Mouse (Mus musculus) stomach, postnatal 0 days (tissue): ENCODE data around the gene Ncoa3. TPM values are rescaled to one million over a fixed set of nuclear protein-coding genes. Genes with fewer than 3 reads are reported as not detected.
A peak's percentile ranks its signal among the peaks of the same experiment; 100 is the strongest.
"Not testable (repeated sequence)": the region's sequence is repeated elsewhere in the genome, so short reads cannot be mapped to it uniquely, and the experiment has no call there.

ENCODE experiments used
- ATAC-seq: fragments of 200-750 bp; cut with Nextera tagmentation; 2 replicates; pipeline ENCODE4 v1.8.0; 2017; ENCODE audit not compliant: low FRiP score, low TSS enrichment
- DNase-seq: peaks from one replicate; pipeline ENCODE4 v3.0.0-alpha.2; 2016; ENCODE audit warnings: low spot score
- H3K27ac ChIP-seq: fragments of 300-500 bp; sonication (generic); replicated peaks from 2 replicates; pipeline ENCODE4 v1.5.1; 2014; ENCODE audit warnings: mild to moderate bottlenecking, control low read depth
- H3K27me3 ChIP-seq: fragments of 300-500 bp; sonication (generic); 2 replicates; pipeline ENCODE4 v1.6.1; 2014; ENCODE audit warnings: low read length; ENCODE audit not compliant: control insufficient read depth, insufficient read depth
- H3K36me3 ChIP-seq: fragments of 300-500 bp; sonication (generic); 2 replicates; pipeline ENCODE4 v1.6.1; 2014; ENCODE audit warnings: low read length, mixed read lengths; ENCODE audit not compliant: control insufficient read depth, insufficient read depth
- H3K4me1 ChIP-seq: fragments of 300-500 bp; sonication (generic); replicated peaks from 2 replicates; pipeline ENCODE4 v1.6.1; 2014; ENCODE audit warnings: antibody characterized with exemption; ENCODE audit not compliant: control insufficient read depth, insufficient read depth
- H3K4me2 ChIP-seq: fragments of 300-500 bp; sonication (generic); replicated peaks from 2 replicates; pipeline ENCODE4 v1.6.1; 2014; ENCODE audit warnings: low read depth, mild to moderate bottlenecking, control low read depth, moderate library complexity
- H3K4me3 ChIP-seq: fragments of 300-500 bp; sonication (generic); 2 replicates; pipeline ENCODE4 v1.5.1; 2014; ENCODE audit warnings: low read depth, low read length, control low read depth
- H3K9ac ChIP-seq: fragments of 300-500 bp; sonication (generic); 2 replicates; pipeline ENCODE4 v1.6.1; 2014; ENCODE audit warnings: mild to moderate bottlenecking, low read length, control low read depth, mixed read lengths
- H3K9me3 ChIP-seq: fragments of 300-500 bp; sonication (generic); 2 replicates; pipeline ENCODE4 v1.6.1; 2016; ENCODE audit warnings: low read length; ENCODE audit not compliant: control insufficient read depth
- CTCF ChIP-seq: IDR thresholded peaks from 2 replicates; pipeline ENCODE4 v1.5.1; 2016; ENCODE audit warnings: antibody characterized with exemption, low read depth, mild to moderate bottlenecking, moderate library complexity
- EP300 ChIP-seq: optimal IDR thresholded peaks from 2 replicates; pipeline ENCODE3; 2016; ENCODE audit warnings: antibody characterized with exemption
- WGBS: fragments of 180-500 bp; shearing (Covaris S2); extraction: QIAGEN DNeasy Blood & Tissue Kit; methylation state at CpG from one replicate; pipeline ENCODE4 v1.1.7; 2014; 5-methylcytosine and 5-hydroxymethylcytosine counted together
- polyA plus RNA-seq: library from polyadenylated mRNA; unstranded; fragments of >200 nt; fragmentation: Nextera tagmentation; extraction: Ambion mirVana; gene quantifications from 2 replicates; pipeline ENCODE4 v1.2.1, GENCODE M21; 2015

The Ncoa3 gene
- polyA plus RNA-seq = 7.5 and 8.3 TPM in 2 replicates

DNA sequence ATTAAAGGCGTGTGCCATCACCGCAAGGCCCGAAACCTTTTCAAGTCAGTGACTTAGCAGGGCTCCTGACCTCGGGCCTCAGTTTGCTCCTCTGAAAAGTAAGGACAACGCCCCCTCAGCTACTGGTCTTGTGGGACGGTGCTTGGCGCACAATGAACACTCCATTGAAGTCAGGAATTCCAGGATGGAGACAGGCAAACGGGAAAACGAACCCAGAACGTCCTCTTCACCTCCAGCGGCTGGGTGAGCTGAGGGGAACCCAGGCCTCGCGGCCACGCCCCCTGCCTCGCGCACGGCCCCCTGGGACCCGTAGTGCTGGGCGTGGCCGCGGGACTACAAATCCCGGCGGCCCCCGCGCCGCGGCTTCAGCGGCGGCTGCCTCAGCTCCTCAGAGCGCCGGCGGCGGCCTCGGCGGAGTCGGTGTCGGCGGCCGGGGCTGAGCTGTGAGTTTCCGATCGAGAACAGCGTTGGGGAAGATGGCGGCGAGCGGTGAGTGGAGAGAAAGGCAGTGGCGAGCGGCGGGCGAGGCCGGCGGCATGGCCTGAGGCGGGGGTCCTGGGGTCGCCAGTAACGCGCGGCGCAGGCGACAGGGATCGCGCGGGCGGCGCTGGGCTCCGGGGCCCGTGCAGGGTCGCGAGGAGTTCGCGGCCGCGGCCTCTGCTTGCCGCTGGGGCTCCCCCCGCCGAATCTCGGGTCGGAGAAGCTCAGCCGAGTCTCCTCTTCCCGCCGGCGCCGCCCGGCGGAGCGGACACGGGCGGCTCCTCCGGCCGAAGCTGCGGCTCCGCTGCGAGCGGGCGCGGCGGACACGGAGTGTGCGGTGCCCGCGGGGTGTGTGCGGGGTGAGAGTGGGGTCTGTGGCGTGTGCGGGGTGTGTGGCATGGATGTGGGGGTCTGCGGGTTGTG, at the start of gene Ncoa3:
Ncoa3 (plus strand) TSS at position 367 of the 903 bp plus-strand sequence.
- Histone ChIP-seq H3K4me2 (peak within 1 kb of the TSS; percentile 83), H3K27ac (peak within 1 kb of the TSS; percentile 91), H3K4me1 (no peaks in the 10 kb centered on the region), H3K27me3 (no peaks in the 10 kb centered on the region), H3K4me3 (peak within 1 kb of the TSS; percentile 99), H3K9ac (peak within 1 kb of the TSS; percentile 96), H3K36me3 (no peaks in the 10 kb centered on the region), H3K9me3 (no peaks in the 10 kb centered on the region)
- ATAC-seq = peak; percentile 98
- 2% methylated on average over 57 of the region's 103 CpGs for WGBS
- TF ChIP-seq EP300 (no peak), CTCF (no peak)
- DNase-seq = peak; percentile 94

DNA sequence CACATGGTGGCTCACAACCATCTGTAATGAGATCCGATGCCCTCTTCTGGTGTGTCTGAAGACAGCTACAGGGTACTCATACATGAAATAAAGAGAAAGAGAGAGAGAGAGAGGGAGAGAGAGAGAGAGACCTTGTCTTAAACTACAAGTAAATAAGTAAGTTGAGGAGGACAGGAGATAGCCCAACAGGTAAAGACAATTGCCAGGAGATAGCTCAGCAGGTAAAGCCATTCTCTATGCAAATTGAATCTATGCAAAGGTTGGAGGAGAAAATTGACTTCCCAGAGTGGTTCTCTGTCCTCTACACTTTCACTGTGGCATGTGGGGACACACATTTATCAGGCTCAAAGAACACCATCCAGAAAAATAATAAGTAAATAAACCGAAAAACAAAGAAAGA, 49.3 kb upstream of the Ncoa3 start:
- no peak overlapping the region for H3K27ac ChIP-seq
- no peaks in the 10 kb centered on the region for H3K36me3 ChIP-seq
- TF ChIP-seq CTCF (no peak), EP300 (no peak)
- no peak overlapping the region for H3K4me3 ChIP-seq
- no peak for DNase-seq
- WGBS = 97% methylated on average over 2 of the region's 2 CpGs
- no peak overlapping the region for H3K4me2 ChIP-seq
- no peak overlapping the region for H3K9ac ChIP-seq
- H3K27me3 ChIP-seq = no peaks in the 10 kb centered on the region
- no peaks in the 10 kb centered on the region for H3K9me3 ChIP-seq
- no peak for ATAC-seq
- no peaks in the 10 kb centered on the region for H3K4me1 ChIP-seq

DNA sequence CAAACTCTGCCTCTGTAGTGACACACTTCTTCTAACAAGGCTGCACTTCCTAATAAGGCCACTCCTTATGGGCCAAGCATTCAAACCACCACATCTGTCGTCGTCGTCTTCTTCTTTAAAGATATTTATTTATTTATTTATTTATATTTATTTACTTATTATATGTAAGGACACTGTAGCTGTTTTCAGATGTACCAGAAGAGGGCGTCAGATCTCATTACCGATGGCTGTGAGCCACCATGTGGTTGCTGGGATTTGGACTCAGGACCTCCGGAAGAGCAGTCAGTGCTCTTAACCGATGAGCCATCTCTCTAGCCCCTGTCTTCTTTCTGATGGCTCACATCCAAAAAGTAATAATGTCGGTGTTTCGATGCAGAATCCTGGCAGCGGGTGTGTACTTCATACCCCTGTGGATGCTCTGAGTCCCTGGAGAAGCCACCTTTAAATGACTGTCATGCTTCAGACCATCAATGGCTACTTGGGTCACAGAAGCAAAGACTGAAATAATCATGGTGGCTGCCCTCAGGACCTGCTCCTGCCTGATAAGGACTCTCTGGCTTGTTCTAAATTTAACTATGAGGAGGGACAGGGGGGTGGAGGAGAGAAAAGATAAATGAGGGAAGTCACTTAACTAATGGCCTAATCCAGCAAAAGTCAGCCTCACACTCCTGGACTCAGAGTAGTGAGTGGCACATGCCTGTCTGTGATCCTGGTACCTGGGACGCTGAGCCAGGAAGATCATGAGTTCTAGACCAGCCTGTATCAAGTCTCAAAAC, 47.7 kb upstream of the Ncoa3 start:
- TF ChIP-seq CTCF = peak; percentile 9; the same call in 1 of the 2 replicates
- no peak for TF ChIP-seq EP300
- H3K4me2 ChIP-seq = no peak overlapping the region
- H3K4me3 ChIP-seq = no peak overlapping the region
- ATAC-seq (no peak), DNase-seq (no peak)
- no peaks in the 10 kb centered on the region for H3K4me1 ChIP-seq
- H3K9me3 ChIP-seq = no peaks in the 10 kb centered on the region
- no peaks in the 10 kb centered on the region for H3K27me3 ChIP-seq
- H3K36me3 ChIP-seq = no peaks in the 10 kb centered on the region
- whole genome bisulfite sequencing = 77% methylated on average over 11 of the region's 11 CpGs
- no peak overlapping the region for H3K9ac ChIP-seq
- no peak overlapping the region for H3K27ac ChIP-seq

DNA sequence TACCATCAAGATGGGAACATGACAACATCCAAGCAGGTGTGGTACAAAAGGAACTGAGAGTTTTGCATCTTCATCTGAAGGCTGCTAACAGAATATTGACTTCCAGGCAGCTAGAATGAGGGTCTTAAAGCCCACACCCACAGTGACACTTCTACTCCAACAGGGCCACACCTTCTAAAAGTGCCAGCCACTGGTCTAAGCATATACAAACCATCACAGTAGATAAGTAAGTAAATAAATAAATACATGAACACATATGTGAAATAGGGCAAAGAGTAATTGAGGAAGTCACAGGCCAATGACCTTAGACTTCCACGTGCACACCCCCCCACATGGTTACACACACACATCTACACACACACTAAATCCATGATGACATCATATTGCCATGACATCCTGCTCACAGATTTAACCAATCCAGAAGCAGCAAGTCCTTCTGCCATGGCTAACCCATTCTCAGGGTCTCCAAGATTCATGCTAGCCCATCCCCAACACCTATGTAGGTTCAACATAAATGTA, 46.3 kb upstream of the Ncoa3 start:
- H3K4me3 ChIP-seq = no peak overlapping the region
- DNase-seq (no peak), ATAC-seq (no peak)
- H3K27ac ChIP-seq = no peak overlapping the region
- no peaks in the 10 kb centered on the region for H3K9me3 ChIP-seq
- 92% methylated on average over 1 of the region's 1 CpGs for WGBS
- no peak overlapping the region for H3K9ac ChIP-seq
- no peaks in the 10 kb centered on the region for H3K27me3 ChIP-seq
- no peaks in the 10 kb centered on the region for H3K4me1 ChIP-seq
- TF ChIP-seq EP300 (no peak), CTCF (no peak)
- H3K36me3 ChIP-seq = no peaks in the 10 kb centered on the region
- no peak overlapping the region for H3K4me2 ChIP-seq

- H3K4me3 ChIP-seq = no peak overlapping the region
- WGBS = 43% methylated on average over 1 of the region's 1 CpGs
- H3K9ac ChIP-seq = no peak overlapping the region
- DNase-seq (no peak), ATAC-seq (no peak)
- H3K4me1 ChIP-seq = no peaks in the 10 kb centered on the region
- no peak overlapping the region for H3K4me2 ChIP-seq
- no peaks in the 10 kb centered on the region for H3K9me3 ChIP-seq
- TF ChIP-seq EP300 = no peak
- no peak for TF ChIP-seq CTCF
- no peaks in the 10 kb centered on the region for H3K36me3 ChIP-seq
- H3K27ac ChIP-seq = no peak overlapping the region
- H3K27me3 ChIP-seq = no peaks in the 10 kb centered on the region
Measured at GRCm38 (mm10) chr2:165948007-165948406, 44.4 kb upstream of the Ncoa3 start.

GRCm38 (mm10) chr2:165948785-165949184, 43.7 kb upstream of the Ncoa3 start:
- H3K4me3 ChIP-seq, H3K36me3 ChIP-seq, H3K4me2 ChIP-seq, H3K9ac ChIP-seq, H3K27me3 ChIP-seq, H3K27ac ChIP-seq, ATAC-seq, H3K9me3 ChIP-seq, DNase-seq, H3K4me1 ChIP-seq: not testable (repeated sequence)
- 65% methylated on average over 1 of the region's 1 CpGs for WGBS
